Mouse (Mus musculus): Measurements from ENCODE around the gene Hist1h2bl. TPM values are rescaled to one million over a fixed set of nuclear protein-coding genes. Genes with fewer than 3 reads are reported as not detected.
A peak's percentile ranks its signal among the peaks of the same experiment; 100 is the strongest.

The Hist1h2bl gene
- total RNA-seq (2014; fragmentation: Nextera tagmentation) (430 and 709 TPM in 2 replicates), total RNA-seq (2017) (345 and 387 TPM in 2 replicates)

DNA sequence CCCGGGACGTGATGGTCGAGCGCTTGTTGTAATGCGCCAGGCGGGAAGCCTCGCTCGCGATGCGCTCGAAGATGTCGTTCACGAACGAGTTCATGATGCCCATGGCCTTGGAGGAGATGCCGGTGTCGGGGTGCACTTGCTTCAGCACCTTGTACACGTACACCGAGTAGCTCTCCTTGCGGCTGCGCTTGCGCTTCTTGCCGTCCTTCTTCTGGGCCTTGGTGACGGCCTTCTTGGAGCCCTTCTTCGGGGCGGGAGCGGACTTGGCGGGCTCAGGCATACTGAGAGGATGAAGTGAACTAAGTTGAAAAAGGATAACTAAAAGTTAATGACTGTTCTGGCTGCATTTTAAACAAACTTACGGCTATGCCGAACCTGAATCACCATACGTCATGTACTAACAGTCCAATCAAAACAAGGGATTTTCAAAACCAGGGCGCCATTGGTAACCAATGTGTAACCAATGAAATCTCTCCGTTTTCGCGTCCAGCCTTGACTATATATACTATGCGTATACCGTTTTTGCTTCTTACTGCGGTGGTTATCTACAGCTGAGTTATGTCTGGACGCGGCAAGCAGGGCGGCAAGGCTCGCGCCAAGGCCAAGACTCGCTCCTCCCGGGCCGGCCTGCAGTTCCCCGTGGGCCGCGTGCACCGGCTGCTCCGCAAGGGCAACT lies at the start of gene Hist1h2bl, which contains the start of gene Hist1h2ai:
Gene Hist1h2bl (minus strand): TSS at position 280 of the 676 bp plus-strand sequence.
Gene Hist1h2ai (plus strand): TSS at position 559 of the 676 bp plus-strand sequence.
- peak; percentile 79 for ATAC-seq (replicated peaks; ENCODE audit: low FRiP score, low TSS enrichment, poor library complexity, severe bottlenecking)

DNA sequence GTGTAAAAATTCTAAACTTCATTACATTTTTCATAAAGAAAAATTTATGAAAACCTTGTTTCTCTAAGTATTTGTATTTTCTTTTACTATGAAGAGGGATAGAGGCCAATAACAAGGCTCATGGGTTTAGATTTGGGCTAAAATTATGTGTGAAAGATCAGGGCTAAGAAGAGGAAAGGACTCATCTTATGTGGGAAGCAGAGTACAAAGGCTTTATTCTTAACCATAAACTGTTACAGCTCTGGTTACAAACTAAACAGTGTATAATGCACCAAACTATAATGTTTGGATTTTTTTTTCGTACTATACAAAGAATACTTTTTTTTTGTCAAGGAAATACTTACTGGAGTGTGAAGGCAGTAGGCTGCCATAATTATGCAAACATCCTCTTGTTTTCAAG lies 39.8 kb upstream of the Hist1h2bl start:
- ATAC-seq (replicated peaks; ENCODE audit: low FRiP score, low TSS enrichment, poor library complexity, severe bottlenecking) = no peak

DNA sequence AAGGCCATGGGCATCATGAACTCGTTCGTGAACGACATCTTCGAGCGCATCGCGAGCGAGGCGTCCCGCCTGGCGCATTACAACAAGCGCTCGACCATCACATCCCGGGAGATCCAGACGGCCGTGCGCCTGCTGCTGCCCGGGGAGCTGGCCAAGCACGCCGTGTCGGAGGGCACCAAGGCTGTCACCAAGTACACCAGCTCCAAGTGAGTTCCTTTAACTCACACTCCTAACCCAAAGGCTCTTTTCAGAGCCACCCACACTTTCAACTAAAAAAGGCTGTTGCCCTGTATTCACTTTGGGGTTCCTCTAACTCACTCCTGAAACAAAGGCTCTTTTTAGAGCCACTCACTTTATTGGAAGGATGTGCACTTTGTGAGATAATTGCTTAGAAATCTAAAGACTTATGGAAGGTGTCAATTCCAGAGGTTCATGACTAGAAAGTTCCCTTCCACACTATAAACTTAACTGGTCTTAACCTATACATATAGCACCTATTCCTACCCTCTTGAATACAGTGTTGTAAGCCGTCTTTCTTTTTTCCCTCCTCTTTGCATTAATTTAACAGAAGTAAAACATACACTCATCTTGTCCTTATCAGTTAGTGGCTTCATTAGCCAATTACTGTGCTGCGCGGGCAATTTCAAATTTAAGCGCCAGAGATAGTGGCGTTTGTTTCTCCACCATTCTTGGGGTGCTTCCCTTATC lies 38.5 kb upstream of the Hist1h2bl start:
- peak; percentile 39 for ATAC-seq (replicated peaks; ENCODE audit: low FRiP score, low TSS enrichment, poor library complexity, severe bottlenecking)

DNA sequence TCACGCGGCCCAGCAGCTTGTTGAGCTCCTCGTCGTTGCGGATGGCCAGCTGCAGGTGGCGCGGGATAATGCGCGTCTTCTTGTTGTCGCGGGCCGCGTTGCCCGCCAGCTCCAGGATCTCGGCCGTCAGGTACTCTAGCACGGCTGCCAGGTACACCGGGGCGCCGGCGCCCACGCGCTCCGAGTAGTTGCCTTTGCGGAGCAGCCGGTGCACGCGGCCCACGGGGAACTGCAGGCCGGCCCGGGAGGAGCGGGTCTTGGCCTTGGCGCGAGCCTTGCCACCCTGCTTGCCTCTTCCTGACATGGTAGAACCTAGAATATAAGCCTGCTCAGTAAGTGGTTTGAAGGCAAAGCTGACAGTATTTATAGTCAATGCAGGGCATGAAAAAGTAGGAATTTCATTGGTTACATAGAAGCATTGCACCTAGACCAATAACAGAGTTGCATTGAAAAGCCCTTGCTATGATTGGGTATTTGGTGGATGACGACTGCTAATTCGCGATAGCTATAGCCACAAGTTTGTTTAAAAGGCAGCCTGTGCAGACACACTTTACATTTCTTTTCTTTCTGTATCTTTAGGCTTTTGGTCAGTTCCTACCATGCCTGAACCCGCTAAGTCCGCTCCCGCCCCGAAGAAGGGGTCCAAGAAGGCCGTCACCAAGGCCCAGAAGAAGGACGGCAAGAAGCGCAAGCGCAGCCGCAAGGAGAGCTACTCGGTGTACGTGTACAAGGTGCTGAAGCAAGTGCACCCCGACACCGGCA lies 37.8 kb upstream of the Hist1h2bl start, which contains the start of the genes Hist1h2ak and Hist1h2bn:
Gene Hist1h2ak (minus strand): TSS at position 304 of the 762 bp plus-strand sequence.
Gene Hist1h2bn (plus strand): TSS at position 600 of the 762 bp plus-strand sequence.
- ATAC-seq (replicated peaks; ENCODE audit: low FRiP score, low TSS enrichment, poor library complexity, severe bottlenecking) = peak; percentile 78

DNA sequence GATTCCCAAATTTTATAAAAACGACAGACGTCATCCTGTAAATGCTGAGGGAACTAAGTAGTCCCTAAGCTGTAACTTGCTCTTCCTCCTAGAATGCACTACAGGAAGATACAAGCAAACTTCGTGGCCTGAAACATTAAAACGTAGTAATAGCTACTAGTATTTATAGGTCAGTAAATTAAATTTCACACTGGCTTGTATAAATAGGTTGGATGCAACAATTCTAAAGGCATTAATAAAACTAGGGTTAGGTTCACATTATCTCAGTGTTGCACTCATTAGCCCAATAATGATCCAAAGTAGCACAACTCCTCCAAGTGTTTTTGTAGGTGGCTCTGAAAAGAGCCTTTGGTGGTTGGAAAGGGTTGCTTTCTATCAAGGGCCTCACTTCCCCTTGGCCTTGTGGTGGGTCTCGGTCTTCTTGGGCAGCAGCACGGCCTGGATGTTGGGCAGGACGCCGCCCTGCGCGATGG lies 37.1 kb upstream of the Hist1h2bl start:
- peak; percentile 9 for ATAC-seq (replicated peaks; ENCODE audit: low FRiP score, low TSS enrichment, poor library complexity, severe bottlenecking)

DNA sequence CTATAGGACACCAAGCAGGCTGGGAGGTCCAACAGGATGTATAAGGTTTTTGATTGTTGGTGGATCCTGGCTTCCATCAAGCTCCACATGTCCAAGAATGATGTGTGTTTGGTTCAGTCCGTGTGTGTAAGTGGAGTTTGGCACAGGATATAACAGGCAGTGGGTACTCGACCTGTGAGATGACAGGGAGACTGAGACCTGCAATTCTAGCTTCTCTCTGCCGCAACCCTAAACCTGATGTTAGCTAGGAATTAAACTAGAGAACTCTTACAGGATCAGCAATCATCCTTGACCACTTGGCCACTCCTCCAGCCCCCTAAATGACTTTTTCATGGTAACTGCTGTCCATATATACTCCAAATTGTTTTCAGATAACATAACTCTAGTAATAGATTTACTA lies 36.4 kb upstream of the Hist1h2bl start:
- no peak for ATAC-seq (replicated peaks; ENCODE audit: low FRiP score, low TSS enrichment, poor library complexity, severe bottlenecking)

DNA sequence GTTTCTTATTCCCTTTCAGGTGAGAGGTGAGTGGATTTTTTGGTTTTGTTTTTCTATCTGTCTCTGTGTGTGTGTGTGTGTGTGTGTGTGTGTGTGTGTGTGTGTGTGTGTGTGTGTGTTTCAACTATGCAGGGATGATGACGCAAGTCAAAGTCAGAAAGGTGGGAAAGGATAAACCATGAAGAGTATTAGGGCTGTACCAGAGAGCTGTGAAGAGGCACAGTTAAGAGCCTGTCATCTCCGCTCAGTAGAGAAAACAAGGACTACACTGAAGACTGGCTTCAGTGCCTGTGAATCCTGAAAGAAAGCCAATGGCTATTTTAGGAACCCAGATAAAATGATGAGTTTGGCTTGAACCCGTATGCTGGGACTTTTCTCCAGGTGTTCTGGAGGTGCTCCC lies 35.9 kb upstream of the Hist1h2bl start:
- no peak for ATAC-seq (replicated peaks; ENCODE audit: low FRiP score, low TSS enrichment, poor library complexity, severe bottlenecking)

DNA sequence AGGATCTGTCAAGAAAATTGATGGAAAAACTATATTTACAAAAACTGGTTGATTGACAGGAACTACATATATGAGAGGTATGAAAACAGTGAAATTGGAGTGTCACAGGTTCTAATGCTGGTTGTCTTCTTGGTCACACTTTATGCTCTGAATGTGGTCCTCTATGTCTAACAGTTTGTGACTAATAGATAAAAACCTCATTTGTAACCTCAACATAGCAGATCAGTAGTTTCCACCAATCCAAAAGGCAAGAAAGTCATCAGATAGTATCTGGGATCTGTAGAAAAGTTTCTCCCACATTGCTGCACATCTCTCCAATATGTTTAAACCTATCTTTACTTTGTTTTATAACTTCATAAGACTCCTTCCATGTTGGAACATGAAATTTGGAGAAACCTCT lies 35.5 kb upstream of the Hist1h2bl start:
- no peak for ATAC-seq (replicated peaks; ENCODE audit: low FRiP score, low TSS enrichment, poor library complexity, severe bottlenecking)

DNA sequence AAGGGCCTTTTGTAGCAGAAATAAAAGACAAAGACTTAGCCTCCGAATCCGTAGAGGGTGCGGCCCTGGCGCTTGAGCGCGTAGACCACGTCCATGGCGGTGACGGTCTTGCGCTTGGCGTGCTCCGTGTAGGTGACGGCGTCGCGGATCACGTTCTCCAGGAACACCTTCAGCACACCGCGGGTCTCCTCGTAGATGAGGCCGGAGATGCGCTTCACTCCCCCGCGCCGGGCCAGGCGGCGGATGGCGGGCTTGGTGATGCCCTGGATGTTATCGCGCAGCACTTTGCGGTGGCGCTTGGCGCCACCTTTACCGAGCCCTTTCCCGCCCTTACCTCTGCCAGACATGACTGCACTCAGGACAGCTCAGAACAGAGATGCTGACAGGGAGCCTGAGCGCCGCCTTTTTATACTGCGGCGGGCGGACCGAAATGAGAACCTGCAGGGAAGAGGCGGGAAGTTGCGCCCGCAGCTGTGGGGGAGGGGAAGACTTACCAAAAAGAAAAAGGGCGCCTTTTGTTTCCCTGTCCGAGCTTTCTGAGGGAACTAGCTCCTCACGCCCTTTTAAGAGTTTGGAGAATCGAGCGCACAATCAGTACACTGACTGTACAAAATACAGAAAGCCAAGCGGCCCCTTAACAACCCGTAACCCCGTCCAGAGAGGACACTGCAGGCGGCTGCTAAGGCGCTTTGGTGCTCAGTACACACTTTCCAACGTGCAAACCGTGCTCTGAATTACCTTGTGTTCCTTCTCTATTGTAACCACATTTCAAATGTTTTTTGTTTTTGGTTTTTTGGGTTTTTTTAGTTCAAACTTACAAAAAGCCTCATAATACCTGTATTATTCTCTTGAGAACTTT lies 34.4 kb upstream of the Hist1h2bl start, which contains the start of gene Hist1h4k:
Gene Hist1h4k (minus strand): TSS at position 347 of the 859 bp plus-strand sequence.
- peak; percentile 43 for ATAC-seq (replicated peaks; ENCODE audit: low FRiP score, low TSS enrichment, poor library complexity, severe bottlenecking)

DNA sequence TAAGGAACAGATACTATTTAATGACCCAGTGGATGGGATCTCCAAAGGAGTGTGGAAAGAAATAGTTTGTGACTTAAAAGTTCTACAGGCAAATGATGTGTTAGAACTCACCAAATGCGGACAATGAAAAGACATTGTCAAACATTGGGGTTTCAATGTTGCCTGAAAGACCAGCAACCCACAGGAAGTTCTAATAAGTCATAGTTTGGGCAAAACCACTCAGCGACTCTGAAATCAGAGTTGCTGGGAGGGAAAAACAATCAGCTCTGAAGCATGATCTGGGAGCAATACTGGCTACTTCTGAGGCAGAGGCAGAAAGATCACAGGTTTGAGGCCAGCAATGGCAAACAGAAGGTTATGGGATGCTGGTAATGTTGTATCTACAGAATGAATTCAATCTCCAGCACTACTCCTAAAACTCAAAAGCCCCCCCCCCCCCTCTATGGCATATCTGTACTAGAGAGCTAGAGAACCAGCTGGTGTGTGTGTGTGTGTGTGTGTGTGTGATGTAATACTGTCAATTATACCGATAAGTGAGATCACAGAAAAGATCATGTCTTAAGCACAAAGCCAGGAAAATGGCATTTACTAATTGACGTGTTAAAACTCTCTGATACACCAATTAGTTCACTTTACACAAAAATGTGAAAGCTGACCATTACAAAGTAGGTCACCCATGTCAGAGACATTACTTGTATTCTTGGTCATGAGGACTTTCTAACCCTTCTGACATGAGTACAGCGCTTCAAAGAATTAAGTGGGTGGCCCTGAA lies 33.6 kb upstream of the Hist1h2bl start:
- ATAC-seq (replicated peaks; ENCODE audit: low FRiP score, low TSS enrichment, poor library complexity, severe bottlenecking) = peak; percentile 13

DNA sequence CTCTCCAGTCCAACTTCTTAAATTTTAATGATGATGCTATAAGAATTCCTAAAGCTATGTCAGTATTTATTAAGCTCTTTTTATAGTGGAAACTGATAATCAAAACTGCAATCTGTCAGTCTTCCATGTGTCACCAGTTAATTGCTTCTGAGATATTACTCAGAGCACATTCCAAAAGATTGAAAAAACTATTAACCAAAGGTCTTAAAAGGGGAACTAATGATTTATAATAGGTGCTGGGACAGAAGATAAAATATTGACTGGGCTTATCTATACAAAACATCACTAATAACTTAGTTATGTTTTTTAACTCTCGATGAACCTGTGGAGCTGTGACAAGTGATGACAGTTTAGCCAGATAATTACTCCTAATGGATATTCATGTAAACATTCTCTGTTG lies 29.1 kb upstream of the Hist1h2bl start:
- ATAC-seq (replicated peaks; ENCODE audit: low FRiP score, low TSS enrichment, poor library complexity, severe bottlenecking) = no peak

DNA sequence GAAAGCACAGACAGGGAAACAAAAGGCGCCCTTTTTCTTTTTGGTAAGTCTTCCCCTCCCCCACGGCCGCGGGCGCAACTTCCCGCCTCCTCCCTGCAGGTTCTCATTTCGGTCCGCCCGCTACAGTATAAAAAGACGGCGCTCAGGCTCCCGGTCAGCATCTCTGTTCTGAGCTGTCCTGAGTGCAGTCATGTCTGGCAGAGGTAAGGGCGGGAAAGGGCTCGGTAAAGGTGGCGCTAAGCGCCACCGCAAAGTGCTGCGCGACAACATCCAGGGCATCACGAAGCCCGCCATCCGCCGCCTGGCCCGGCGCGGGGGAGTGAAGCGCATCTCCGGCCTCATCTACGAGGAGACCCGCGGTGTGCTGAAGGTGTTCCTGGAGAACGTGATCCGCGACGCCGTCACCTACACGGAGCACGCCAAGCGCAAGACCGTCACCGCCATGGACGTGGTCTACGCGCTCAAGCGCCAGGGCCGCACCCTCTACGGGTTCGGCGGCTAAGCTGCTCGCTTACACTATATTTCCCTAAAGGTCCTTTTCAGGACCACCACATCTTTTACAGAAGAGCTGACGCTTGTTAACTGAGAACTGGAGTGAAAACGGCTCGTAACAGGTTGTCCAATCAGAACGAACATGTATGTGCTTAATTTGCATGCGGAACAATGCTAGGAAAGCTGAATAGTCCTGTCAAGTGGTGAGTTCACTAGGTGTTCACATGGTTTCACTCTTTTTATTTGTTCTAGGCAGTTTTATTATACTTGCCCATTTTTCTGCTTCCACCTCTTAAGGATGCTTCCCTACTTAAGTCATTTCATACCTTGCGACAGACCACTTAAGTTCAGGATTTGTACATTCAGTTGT lies 19.2 kb upstream of the Hist1h2bl start, which contains the start of gene Hist1h4j:
Gene Hist1h4j (plus strand): TSS at position 159 of the 862 bp plus-strand sequence.
- peak; percentile 89 for ATAC-seq (replicated peaks; ENCODE audit: low FRiP score, low TSS enrichment, poor library complexity, severe bottlenecking)

DNA sequence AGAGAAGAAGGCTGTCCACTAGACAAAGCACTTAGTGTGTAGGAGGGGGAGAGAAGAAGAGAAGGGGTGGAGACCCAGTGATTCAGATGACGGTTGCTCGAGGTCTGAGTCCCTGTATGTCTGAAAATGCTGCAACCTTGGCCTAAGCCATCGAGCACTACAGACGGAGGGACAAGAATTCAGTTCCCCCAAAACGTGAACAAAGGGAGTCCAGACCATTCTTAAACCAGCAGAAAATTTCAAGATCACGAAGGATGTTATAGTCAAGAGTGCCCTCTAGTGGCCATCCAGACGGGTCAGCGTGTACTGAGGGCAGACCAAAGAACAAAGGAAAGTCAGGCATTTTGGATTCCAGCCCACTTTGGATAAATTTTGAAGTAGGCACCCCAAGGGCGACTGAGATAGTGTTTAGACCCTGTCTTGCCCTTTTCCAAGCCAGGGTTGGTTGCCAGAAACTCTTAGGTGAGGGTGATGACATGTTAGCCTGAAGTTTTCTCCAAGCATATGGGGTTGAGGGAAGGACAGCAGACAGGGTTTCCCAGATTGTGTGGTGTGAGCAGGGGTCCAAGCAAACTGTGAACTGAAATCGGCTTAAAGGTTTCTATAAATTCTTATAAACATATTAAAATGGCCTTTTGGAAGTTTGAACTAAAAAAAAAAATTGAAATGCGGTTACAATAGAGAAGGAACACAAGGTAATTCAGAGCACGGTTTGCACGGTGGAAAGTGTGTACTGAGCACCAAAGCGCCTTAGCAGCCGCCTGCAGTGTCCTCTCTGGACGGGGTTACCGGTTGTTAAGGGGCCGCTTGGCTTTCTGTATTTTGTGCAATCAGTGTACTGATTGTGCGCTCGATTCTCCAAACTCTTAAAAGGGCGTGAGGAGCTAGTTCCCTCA lies 18.3 kb upstream of the Hist1h2bl start:
- peak; percentile 60 for ATAC-seq (replicated peaks; ENCODE audit: low FRiP score, low TSS enrichment, poor library complexity, severe bottlenecking)

DNA sequence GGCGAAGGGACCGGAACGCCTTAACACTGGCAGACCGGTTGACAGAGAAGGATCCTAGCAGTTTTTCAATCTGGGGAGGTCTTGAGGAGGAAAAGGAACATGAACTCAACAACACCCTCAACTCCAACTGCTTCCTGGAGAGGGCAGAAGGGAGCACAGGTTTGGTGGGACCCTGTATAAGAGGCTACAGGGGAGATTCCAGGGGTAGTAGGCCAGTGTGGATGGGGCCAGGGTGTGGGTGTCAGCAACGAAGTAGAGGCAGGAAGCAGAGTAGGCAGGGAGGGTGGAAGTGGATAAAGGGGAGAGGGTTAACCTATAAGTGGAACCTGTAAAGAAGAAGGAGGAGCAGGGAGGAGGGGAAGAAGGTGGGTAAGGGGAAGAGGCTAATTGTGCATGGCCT lies 17.5 kb upstream of the Hist1h2bl start:
- no peak for ATAC-seq (replicated peaks; ENCODE audit: low FRiP score, low TSS enrichment, poor library complexity, severe bottlenecking)

DNA sequence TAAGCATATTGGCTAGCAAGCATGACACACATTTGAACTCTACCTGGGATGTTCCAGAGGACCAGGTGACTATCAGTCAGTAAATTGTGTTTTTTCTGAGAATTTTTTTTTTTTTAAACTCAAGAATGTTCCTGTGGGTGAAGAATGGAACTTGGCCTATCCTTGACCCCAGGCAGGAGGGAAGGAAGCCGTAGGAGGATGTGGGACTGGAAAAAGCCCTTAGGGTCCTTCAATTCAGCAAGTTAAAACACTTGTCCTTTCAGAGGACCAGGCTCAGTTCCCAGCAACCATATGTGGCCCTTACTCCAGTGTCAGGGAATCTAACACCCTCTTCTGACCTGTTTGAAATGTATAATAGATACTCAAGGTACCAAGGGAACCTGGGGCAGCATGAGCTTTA lies 13.6 kb upstream of the Hist1h2bl start:
- no peak for ATAC-seq (replicated peaks; ENCODE audit: low FRiP score, low TSS enrichment, poor library complexity, severe bottlenecking)

DNA sequence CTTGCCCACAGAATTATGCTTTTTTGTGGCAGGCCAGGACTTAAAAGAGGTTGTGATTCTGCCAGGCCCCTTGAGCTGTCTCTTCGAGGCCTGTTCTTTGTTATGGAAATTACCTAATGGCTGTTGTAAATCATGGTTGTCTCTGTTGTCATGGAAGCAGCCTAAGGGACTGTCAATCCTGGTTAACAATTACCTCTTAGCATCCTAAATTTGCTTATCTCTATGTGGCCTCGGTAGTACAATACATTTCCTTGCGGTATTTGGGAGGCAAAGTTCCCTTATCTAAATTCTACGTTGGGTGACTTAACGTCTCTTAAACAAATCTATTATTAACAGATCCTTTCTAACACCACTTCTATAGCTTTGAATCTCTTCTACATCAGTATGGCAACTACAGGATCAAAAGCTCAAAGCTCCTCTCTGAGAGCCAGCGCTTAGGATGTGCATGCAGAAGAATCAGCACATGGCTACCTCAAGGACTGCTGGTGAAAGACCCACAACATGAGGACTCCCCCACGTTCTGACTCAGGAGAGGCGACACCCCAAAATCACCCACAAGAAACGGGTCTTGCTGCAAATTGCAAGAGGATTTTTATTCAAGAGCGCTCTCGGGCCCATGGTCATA lies 12.1 kb upstream of the Hist1h2bl start:
- ATAC-seq (replicated peaks; ENCODE audit: low FRiP score, low TSS enrichment, poor library complexity, severe bottlenecking) = peak; percentile 59
